Mouse (Mus musculus): ENCODE measurements around the gene Rims1. TPM values are rescaled to one million over a fixed set of nuclear protein-coding genes. Genes with fewer than 3 reads are reported as not detected.
A peak's percentile ranks its signal among the peaks of the same experiment; 100 is the strongest.

Rims1 gene
- polyA plus RNA-seq, 1 experiment from 2014 or later = 2.0 TPM

DNA sequence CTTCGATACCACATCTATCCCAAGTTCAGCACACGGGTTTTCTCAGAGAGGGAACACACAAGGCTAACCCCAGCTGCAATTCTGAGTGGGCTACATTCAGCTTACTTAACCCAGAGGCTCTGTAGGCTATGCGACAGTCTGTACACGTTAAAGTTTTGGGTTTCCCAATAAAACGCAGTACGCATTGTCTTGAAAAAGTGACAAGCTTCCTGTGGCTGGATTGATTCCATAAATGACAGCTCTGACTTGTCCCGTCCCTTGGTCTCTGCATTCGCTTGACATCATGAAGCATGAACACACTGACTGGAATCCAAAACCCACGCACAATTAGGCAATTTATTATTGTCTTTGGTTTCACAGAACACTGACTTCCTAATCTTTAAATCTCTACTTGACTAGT lies 294.2 kb downstream of the Rims1 start:
- H3K4me3 ChIP-seq (ENCODE audit: low read depth, low read length) = no peak overlapping the region
- 82% methylated on average over 9 of the region's 9 CpGs for WGBS
- H3K9ac ChIP-seq (replicated peaks; ENCODE audit: low read length) = no peak overlapping the region
- H3K27ac ChIP-seq (replicated peaks; ENCODE audit: low read depth, low read length) = no peak overlapping the region
- DNase-seq (ENCODE audit: low spot score) = no peak
- H3K36me3 ChIP-seq (replicated peaks; ENCODE audit: control insufficient read depth, insufficient read depth, low read depth, low read length) = no peaks in the 10 kb centered on the region
- ATAC-seq (replicated peaks; ENCODE audit: insufficient number of reproducible peaks, low FRiP score, low TSS enrichment, low read depth) = no peak
- no peak overlapping the region for H3K4me2 ChIP-seq (ENCODE audit: low read depth, low read length)
- no peaks in the 10 kb centered on the region for H3K27me3 ChIP-seq (ENCODE audit: control insufficient read depth, insufficient read depth, low read length)
- no peaks in the 10 kb centered on the region for H3K4me1 ChIP-seq (ENCODE audit: control insufficient read depth, insufficient read depth, low read length)
- H3K9me3 ChIP-seq (replicated peaks; ENCODE audit: control insufficient read depth, low read length) = no peaks in the 10 kb centered on the region

DNA sequence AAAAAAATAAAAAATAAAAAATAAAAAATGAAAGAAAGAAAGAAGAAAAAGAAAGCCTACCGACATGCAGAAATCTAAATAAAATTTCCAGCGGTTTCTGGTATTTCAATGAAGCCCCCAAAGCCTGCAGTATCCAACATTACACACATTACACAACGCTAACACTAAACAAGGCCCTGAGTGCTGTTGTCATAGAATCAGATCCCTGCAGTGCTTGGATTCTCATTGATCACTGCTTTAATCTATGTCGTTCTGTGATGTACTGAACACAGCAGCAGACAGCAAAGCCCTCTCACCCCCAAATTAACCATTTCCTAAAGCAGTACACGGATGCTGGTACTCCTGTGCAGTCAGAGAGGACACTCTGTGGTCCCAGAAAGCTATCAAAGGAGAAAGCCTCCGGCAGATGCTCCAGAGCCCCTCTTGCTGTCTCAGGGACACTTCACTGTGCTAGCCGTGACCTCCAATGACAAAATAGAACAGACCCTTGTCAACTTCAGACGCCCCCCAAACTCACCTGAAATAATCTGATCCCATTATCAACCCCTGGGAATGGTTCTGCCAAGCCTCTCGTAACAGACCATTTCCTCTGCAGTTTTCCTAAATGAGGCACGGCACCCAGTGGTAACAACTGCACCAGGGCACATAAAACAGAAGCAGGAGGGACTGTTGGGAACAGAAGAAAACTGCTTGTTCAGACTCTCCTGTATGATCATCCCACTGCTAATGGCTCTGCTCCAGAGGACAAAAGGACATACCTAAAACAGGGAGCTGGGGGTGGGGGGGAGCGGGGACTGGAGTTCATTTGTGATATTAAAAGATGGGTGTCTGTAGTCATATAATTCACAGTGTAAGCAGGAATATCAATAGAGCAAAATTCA lies 296.8 kb downstream of the Rims1 start:
- ATAC-seq (replicated peaks; ENCODE audit: insufficient number of reproducible peaks, low FRiP score, low TSS enrichment, low read depth) = no peak

DNA sequence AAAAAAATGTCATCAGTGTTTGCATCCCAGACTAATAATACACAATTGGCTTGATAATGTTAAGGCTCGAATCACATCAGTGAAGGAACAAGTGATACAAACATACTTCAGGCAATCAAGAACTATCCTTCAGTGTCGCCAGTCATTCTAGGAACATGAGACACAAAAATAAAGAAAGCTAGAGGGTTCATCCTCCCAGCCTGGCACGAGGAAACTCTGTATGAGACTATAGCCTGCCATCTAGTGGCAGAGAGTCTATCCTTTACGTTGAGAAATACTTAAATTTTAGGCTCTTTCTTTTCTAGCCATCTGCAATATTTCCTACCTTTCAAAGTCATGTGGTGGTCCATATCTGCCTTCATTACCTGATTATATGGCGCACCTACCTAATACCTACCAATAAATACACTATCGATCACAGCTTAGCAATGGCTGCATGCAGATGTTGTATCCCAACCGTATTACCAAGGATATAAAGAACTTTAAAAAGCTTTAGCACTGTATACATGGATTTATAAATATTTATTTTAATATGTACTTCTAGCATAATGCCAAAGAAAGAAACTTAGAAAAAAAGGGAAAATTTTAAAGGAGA lies 318.4 kb downstream of the Rims1 start:
- ATAC-seq (replicated peaks; ENCODE audit: insufficient number of reproducible peaks, low FRiP score, low TSS enrichment, low read depth) (no peak), DNase-seq (ENCODE audit: low spot score) (peak; percentile 74)
- no peak overlapping the region for H3K4me3 ChIP-seq (ENCODE audit: low read depth, low read length)
- H3K27ac ChIP-seq (replicated peaks; ENCODE audit: low read depth, low read length) = no peak overlapping the region
- no peak overlapping the region for H3K4me2 ChIP-seq (ENCODE audit: low read depth, low read length)
- no peak overlapping the region for H3K9ac ChIP-seq (replicated peaks; ENCODE audit: low read length)
- WGBS = 46% methylated on average over 7 of the region's 7 CpGs
- H3K36me3 ChIP-seq (replicated peaks; ENCODE audit: control insufficient read depth, insufficient read depth, low read depth, low read length) = no peaks in the 10 kb centered on the region
- no peaks in the 10 kb centered on the region for H3K9me3 ChIP-seq (replicated peaks; ENCODE audit: control insufficient read depth, low read length)
- H3K27me3 ChIP-seq (ENCODE audit: control insufficient read depth, insufficient read depth, low read length) = no peaks in the 10 kb centered on the region
- H3K4me1 ChIP-seq (ENCODE audit: control insufficient read depth, insufficient read depth, low read length) = no peaks in the 10 kb centered on the region

More for the DNA sequence above, 296.8 kb downstream of the Rims1 start:
- 66% methylated on average over 11 of the region's 11 CpGs for WGBS
- no peaks in the 10 kb centered on the region for H3K36me3 ChIP-seq (replicated peaks; ENCODE audit: control insufficient read depth, insufficient read depth, low read depth, low read length)
- no peak overlapping the region for H3K9ac ChIP-seq (replicated peaks; ENCODE audit: low read length)
- no peaks in the 10 kb centered on the region for H3K9me3 ChIP-seq (replicated peaks; ENCODE audit: control insufficient read depth, low read length)
- H3K27ac ChIP-seq (replicated peaks; ENCODE audit: low read depth, low read length) = no peak overlapping the region
- no peak for DNase-seq (ENCODE audit: low spot score)
- no peaks in the 10 kb centered on the region for H3K4me1 ChIP-seq (ENCODE audit: control insufficient read depth, insufficient read depth, low read length)
- no peaks in the 10 kb centered on the region for H3K27me3 ChIP-seq (ENCODE audit: control insufficient read depth, insufficient read depth, low read length)
- H3K4me2 ChIP-seq (ENCODE audit: low read depth, low read length) = no peak overlapping the region
- no peak overlapping the region for H3K4me3 ChIP-seq (ENCODE audit: low read depth, low read length)

DNA sequence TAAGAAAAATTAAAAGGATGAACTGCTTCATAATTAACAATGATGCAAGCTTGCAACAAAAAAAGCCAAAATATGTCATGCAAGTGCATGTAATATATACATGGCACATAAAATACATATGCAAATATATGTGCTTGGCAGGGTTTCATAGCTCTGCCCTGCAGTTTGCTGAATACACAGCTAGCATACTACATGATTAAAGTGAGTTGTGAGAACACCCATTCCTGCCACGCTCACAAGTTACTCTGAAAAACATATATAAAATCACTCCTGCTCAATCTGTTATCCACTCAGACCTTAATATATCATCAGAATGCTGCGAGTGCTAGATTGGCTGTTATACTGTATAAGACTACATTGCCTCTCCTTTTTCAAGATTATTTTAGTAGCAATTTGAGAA lies 329.6 kb downstream of the Rims1 start:
- Histone ChIP-seq H3K9ac (replicated peaks; ENCODE audit: low read length) (no peak overlapping the region), H3K27ac (replicated peaks; ENCODE audit: low read depth, low read length) (no peak overlapping the region), H3K9me3 (replicated peaks; ENCODE audit: control insufficient read depth, low read length) (no peaks in the 10 kb centered on the region), H3K4me2 (ENCODE audit: low read depth, low read length) (no peak overlapping the region), H3K4me3 (ENCODE audit: low read depth, low read length) (no peak overlapping the region), H3K27me3 (ENCODE audit: control insufficient read depth, insufficient read depth, low read length) (no peaks in the 10 kb centered on the region), H3K4me1 (ENCODE audit: control insufficient read depth, insufficient read depth, low read length) (no peaks in the 10 kb centered on the region), H3K36me3 (replicated peaks; ENCODE audit: control insufficient read depth, insufficient read depth, low read depth, low read length) (no peaks in the 10 kb centered on the region)
- whole genome bisulfite sequencing = 86% methylated on average over 2 of the region's 2 CpGs
- no peak for DNase-seq (ENCODE audit: low spot score)
- no peak for ATAC-seq (replicated peaks; ENCODE audit: insufficient number of reproducible peaks, low FRiP score, low TSS enrichment, low read depth)

DNA sequence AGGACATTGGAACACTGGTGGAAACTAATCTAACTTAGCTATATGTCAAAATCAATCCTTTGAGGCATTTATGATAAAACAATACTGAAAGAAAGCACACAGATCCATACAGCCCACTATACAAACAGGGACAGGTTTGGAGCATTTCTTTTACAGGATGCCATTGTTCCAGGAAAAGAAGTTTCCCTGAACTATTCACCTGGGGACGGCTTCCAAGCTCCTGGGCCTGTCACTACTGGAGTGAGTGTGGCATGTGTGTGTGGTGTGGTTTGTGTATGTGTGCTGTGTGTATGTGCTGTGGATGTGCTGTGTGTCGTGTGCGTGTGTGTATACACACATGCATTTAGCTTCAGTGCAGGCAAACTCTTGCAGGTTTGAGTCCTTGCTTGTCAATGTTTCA lies 338.8 kb downstream of the Rims1 start:
- H3K36me3 ChIP-seq (replicated peaks; ENCODE audit: control insufficient read depth, insufficient read depth, low read depth, low read length) = no peaks in the 10 kb centered on the region
- WGBS = 80% methylated on average over 3 of the region's 3 CpGs
- H3K4me2 ChIP-seq (ENCODE audit: low read depth, low read length) = no peak overlapping the region
- no peak for DNase-seq (ENCODE audit: low spot score)
- H3K4me3 ChIP-seq (ENCODE audit: low read depth, low read length) = no peak overlapping the region
- no peaks in the 10 kb centered on the region for H3K27me3 ChIP-seq (ENCODE audit: control insufficient read depth, insufficient read depth, low read length)
- H3K27ac ChIP-seq (replicated peaks; ENCODE audit: low read depth, low read length) = no peak overlapping the region
- H3K9ac ChIP-seq (replicated peaks; ENCODE audit: low read length) = no peak overlapping the region
- no peaks in the 10 kb centered on the region for H3K4me1 ChIP-seq (ENCODE audit: control insufficient read depth, insufficient read depth, low read length)
- no peaks in the 10 kb centered on the region for H3K9me3 ChIP-seq (replicated peaks; ENCODE audit: control insufficient read depth, low read length)
- ATAC-seq (replicated peaks; ENCODE audit: insufficient number of reproducible peaks, low FRiP score, low TSS enrichment, low read depth) = no peak

DNA sequence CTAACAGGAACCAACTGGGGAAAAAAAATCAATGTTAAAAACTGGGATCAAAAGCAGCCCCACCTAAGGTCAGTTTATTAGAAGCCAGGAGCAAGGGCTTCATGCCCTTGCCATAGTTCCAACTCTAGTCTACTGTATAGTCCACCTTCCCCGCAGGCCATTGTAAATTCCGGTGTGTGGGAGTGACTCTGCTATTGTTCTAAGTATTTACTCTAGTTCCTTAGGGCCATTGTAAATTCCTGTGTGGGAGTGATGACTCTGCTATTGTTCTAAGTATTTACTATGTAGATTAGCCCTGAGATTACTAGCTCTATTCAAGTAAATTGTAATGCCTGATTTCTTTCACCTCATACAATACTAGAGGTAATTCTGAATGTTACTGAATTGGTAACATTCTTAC lies 339.2 kb downstream of the Rims1 start:
- DNase-seq (ENCODE audit: low spot score) (no peak), ATAC-seq (replicated peaks; ENCODE audit: insufficient number of reproducible peaks, low FRiP score, low TSS enrichment, low read depth) (no peak)
- Histone ChIP-seq H3K36me3 (replicated peaks; ENCODE audit: control insufficient read depth, insufficient read depth, low read depth, low read length) (no peaks in the 10 kb centered on the region), H3K27ac (replicated peaks; ENCODE audit: low read depth, low read length) (no peak overlapping the region), H3K4me3 (ENCODE audit: low read depth, low read length) (no peak overlapping the region), H3K27me3 (ENCODE audit: control insufficient read depth, insufficient read depth, low read length) (no peaks in the 10 kb centered on the region), H3K4me2 (ENCODE audit: low read depth, low read length) (no peak overlapping the region), H3K9me3 (replicated peaks; ENCODE audit: control insufficient read depth, low read length) (no peaks in the 10 kb centered on the region), H3K4me1 (ENCODE audit: control insufficient read depth, insufficient read depth, low read length) (no peaks in the 10 kb centered on the region), H3K9ac (replicated peaks; ENCODE audit: low read length) (no peak overlapping the region)
- 54% methylated on average over 2 of the region's 2 CpGs for WGBS

DNA sequence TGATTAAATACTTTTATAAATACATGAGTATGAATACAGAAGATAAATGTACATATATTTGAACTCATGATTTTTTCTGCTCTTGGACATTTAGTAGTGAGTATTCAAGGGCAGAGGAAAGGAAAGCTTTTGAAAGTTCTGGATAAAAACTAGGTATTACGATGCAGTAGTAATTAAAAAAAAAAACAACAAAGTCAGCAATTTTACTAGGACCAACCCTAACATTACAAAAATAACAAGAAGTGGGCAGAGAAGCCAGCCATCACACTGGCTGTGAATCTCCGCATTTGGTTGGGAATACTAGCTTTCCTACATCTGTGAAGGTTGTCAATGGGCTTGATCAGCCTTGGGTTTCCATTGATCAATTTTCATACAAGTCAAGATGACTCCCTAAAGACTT lies 381.8 kb downstream of the Rims1 start:
- Histone ChIP-seq H3K36me3 (replicated peaks; ENCODE audit: control insufficient read depth, insufficient read depth, low read depth, low read length) (no peaks in the 10 kb centered on the region), H3K4me2 (ENCODE audit: low read depth, low read length) (no peak overlapping the region), H3K27ac (replicated peaks; ENCODE audit: low read depth, low read length) (no peak overlapping the region), H3K4me3 (ENCODE audit: low read depth, low read length) (no peak overlapping the region), H3K9me3 (replicated peaks; ENCODE audit: control insufficient read depth, low read length) (no peaks in the 10 kb centered on the region), H3K9ac (replicated peaks; ENCODE audit: low read length) (no peak overlapping the region), H3K27me3 (ENCODE audit: control insufficient read depth, insufficient read depth, low read length) (no peaks in the 10 kb centered on the region), H3K4me1 (ENCODE audit: control insufficient read depth, insufficient read depth, low read length) (no peaks in the 10 kb centered on the region)
- ATAC-seq (replicated peaks; ENCODE audit: insufficient number of reproducible peaks, low FRiP score, low TSS enrichment, low read depth) (no peak), DNase-seq (ENCODE audit: low spot score) (no peak)
- WGBS = 90% methylated on average over 2 of the region's 2 CpGs

DNA sequence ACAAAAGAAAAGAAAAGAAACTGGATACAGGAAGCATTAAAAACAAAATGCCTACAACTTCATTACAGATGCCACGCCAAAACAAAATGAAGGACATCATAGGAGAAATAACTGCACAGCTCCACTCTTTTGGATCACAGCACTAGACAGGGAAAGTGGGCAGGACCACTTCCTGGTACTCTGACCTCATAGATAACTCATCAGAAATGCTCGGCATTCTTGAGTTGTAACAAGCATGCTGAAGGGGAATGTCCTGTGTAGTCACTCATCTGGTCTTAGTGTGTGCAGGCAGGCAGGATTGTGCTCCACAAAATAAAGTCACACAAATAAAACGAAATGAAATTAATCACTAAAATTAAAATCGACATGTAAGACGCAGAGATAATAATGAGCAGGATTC lies 383.7 kb downstream of the Rims1 start:
- no peaks in the 10 kb centered on the region for H3K36me3 ChIP-seq (replicated peaks; ENCODE audit: control insufficient read depth, insufficient read depth, low read depth, low read length)
- H3K4me3 ChIP-seq (ENCODE audit: low read depth, low read length) = no peak overlapping the region
- no peaks in the 10 kb centered on the region for H3K27me3 ChIP-seq (ENCODE audit: control insufficient read depth, insufficient read depth, low read length)
- ATAC-seq (replicated peaks; ENCODE audit: insufficient number of reproducible peaks, low FRiP score, low TSS enrichment, low read depth) (no peak), DNase-seq (ENCODE audit: low spot score) (no peak)
- no peak overlapping the region for H3K27ac ChIP-seq (replicated peaks; ENCODE audit: low read depth, low read length)
- no peak overlapping the region for H3K4me2 ChIP-seq (ENCODE audit: low read depth, low read length)
- no peak overlapping the region for H3K9ac ChIP-seq (replicated peaks; ENCODE audit: low read length)
- H3K9me3 ChIP-seq (replicated peaks; ENCODE audit: control insufficient read depth, low read length) = no peaks in the 10 kb centered on the region
- WGBS = 69% methylated on average over 5 of the region's 5 CpGs
- no peaks in the 10 kb centered on the region for H3K4me1 ChIP-seq (ENCODE audit: control insufficient read depth, insufficient read depth, low read length)

Data from embryonic facial prominence, embryonic 11.5 days (tissue).